Mouse (Mus musculus): ENCODE results near the gene Ehd1. TPM values are rescaled to one million over a fixed set of nuclear protein-coding genes. Genes with fewer than 3 reads are reported as not detected.

The Ehd1 gene
- polyA plus RNA-seq, 1 experiment from 2014 or later = 96.9 TPM

DNA sequence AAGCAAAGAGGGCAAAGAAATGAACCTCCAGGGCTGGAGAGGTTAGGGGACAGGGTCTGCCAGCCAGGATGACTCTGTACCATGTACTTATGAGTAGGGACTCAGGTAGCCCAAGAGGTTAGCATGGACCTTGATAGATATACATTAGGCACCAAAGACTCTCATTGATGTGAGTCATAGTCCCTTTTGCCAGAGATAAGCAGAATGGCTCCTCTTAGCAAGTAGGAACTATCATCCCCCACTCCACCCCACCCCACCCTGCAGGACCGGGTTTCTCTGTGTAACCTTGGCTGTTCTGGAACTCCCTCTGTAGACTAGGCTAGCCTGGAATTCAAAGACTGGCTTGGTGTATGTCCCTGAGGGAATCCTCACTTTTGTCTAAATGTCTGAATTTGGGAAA is 36.4 kb upstream of the Ehd1 start:
- H3K4me1 ChIP-seq = peaks cover 20% of the 10 kb centered on the region
- H3K36me3 ChIP-seq = peaks cover 9% of the 10 kb centered on the region
- no peak overlapping the region for H3K4me3 ChIP-seq
- no peak overlapping the region for H3K27ac ChIP-seq (replicated peaks)
- no peaks in the 10 kb centered on the region for H3K9me3 ChIP-seq
- no peak overlapping the region for H3K9ac ChIP-seq (replicated peaks)
- H3K27me3 ChIP-seq = no peaks in the 10 kb centered on the region
- H3K4me2 ChIP-seq (replicated peaks) = no peak overlapping the region
- no peak for ATAC-seq (ENCODE audit: low FRiP score, low read depth)
- WGBS = 72% methylated on average over 1 of the region's 1 CpGs

DNA sequence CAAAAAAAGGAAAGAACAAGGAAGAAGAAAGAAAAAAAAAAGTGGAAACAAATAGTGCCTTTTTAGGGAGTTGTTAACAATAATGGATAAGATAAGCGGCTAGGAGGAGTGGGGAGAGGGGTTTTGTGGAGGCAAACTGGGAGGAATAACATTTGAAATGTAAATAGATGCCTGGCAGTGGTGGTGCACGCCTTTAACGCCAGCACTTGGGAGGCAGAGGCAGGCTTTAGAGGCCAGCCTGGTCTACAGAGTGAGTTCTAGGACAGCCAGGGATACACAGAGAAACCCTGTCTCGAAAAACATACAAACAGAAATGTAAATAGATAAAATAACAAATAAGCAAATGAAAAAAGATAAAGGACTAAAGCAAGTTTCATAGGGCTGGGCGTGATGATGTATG is 35.8 kb upstream of the Ehd1 start:
- H3K4me2 ChIP-seq (replicated peaks) = peak overlapping the region; percentile 93; the same call in 1 of the 2 replicates
- 37% methylated on average over 5 of the region's 5 CpGs for WGBS
- H3K36me3 ChIP-seq = peaks cover 14% of the 10 kb centered on the region
- H3K9ac ChIP-seq (replicated peaks) = no peak overlapping the region
- H3K4me1 ChIP-seq = peaks cover 20% of the 10 kb centered on the region
- no peak for ATAC-seq (ENCODE audit: low FRiP score, low read depth)
- no peak overlapping the region for H3K4me3 ChIP-seq
- 0 out of 2 replicates have a peak overlapping the region, but pooled peaks have one; percentile 68 for H3K27ac ChIP-seq (replicated peaks)
- H3K9me3 ChIP-seq = no peaks in the 10 kb centered on the region
- no peaks in the 10 kb centered on the region for H3K27me3 ChIP-seq

DNA sequence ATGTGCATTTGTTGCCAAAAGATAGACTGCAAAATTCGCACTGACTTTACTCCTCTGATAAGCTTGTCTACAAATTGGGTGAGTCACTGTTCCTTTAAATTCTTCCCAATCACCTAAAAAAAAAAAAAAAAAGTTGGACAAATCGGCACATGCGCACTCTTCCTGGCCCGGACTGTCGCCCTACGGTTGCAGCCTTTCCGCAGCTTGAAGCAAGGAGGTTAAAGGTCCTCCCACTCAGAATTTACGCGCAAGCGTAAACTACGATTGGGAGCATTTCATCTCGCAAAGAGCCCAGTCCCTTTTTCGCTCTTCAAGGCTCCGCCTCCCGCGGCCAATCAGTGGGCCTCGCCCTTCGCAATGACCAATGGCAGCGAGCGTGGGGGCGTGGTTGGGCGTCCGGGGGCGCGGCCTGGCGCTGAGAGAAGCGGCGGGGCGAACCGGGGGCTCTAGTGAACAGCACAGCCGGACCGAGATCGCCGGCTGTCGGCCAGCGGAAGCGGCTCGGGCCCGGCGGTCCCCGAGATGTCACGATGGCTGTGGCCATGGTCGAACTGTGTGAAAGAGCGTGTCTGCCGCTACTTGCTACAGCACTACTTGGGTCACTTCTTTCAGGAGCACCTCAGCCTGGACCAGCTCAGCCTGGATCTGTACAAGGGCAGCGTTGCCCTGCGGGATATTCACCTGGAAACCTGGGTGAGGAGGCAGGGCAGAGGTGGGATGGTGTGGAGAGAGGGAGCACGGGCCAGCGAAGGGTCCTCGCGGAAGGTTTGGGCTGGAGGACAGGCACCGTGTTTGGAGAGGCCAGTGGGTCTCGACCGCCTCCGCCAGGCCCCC is 35.0 kb upstream of the Ehd1 start, which contains the start of gene Atg2a:
Gene Atg2a (plus strand): TSS at position 395 of the 834 bp plus-strand sequence.
- Histone ChIP-seq H3K9ac (replicated peaks) (peak within 1 kb of the TSS; percentile 94), H3K4me2 (replicated peaks) (peak within 1 kb of the TSS; percentile 93), H3K4me1 (peaks cover 17% of the 10 kb centered on the region), H3K36me3 (peaks cover 22% of the 10 kb centered on the region), H3K4me3 (peak within 1 kb of the TSS; percentile 90), H3K27ac (replicated peaks) (peak within 1 kb of the TSS; percentile 68), H3K9me3 (no peaks in the 10 kb centered on the region), H3K27me3 (no peaks in the 10 kb centered on the region)
- ATAC-seq (ENCODE audit: low FRiP score, low read depth) = peak; percentile 91
- WGBS = under 1% methylated on average over 54 of the region's 55 CpGs

DNA sequence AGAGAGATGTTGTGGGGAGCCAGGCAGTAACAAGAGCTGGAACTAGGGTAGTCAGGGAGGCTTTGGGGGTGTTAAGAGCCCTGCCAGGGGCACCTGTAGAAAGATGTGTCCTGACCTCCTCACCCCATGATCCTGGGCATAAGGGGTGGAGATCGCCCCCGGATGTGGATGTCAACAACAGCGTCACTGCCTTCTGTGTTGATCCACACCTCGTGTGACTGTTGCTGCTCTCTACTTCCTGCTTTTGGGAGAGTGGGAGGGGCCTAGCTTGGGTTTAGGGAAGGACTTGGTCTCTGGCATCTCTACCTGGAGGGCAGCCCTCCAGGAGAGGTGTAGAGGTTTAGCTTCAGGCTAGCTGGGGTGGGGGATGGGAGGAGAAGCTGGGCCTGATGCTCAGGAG is 34.2 kb upstream of the Ehd1 start:
- peaks cover 13% of the 10 kb centered on the region for H3K4me1 ChIP-seq
- H3K4me3 ChIP-seq = peak overlapping the region; percentile 90
- H3K9me3 ChIP-seq = no peaks in the 10 kb centered on the region
- ATAC-seq (ENCODE audit: low FRiP score, low read depth) = no peak
- WGBS = 2% methylated on average over 4 of the region's 4 CpGs
- peak overlapping the region; percentile 68; the same call in 1 of the 2 replicates for H3K27ac ChIP-seq (replicated peaks)
- peak overlapping the region; percentile 94 for H3K9ac ChIP-seq (replicated peaks)
- H3K4me2 ChIP-seq (replicated peaks) = peak overlapping the region; percentile 93
- H3K36me3 ChIP-seq = peaks cover 28% of the 10 kb centered on the region
- no peaks in the 10 kb centered on the region for H3K27me3 ChIP-seq

DNA sequence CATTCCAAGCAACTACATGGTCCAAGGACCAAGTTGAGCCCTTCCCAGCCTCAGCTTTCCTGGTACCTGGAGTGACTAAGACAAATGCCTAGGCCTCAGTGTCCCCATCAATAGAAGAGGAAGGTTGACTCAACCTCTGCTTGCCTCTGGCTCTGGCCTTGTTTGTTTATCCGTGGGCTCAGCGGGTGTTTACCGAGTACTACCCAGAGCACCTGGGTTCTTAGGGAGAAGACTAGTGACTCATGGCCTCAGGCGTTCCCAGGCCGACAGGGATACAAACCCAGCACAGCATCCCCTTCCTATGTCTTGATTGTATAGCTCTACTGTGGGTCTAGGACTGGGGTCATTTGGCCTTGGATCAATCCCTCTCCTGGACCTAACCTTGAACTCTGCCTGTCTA is 33.3 kb upstream of the Ehd1 start:
- H3K36me3 ChIP-seq = peaks cover 38% of the 10 kb centered on the region
- H3K27me3 ChIP-seq = no peaks in the 10 kb centered on the region
- no peak for ATAC-seq (ENCODE audit: low FRiP score, low read depth)
- WGBS = 85% methylated on average over 5 of the region's 5 CpGs
- peaks cover 13% of the 10 kb centered on the region for H3K4me1 ChIP-seq
- H3K9me3 ChIP-seq = no peaks in the 10 kb centered on the region
- H3K4me2 ChIP-seq (replicated peaks) = peak overlapping the region; percentile 93; the same call in 1 of the 2 replicates
- H3K27ac ChIP-seq (replicated peaks) = no peak overlapping the region
- H3K4me3 ChIP-seq = no peak overlapping the region
- no peak overlapping the region; the same call in 1 of the 2 replicates for H3K9ac ChIP-seq (replicated peaks)

DNA sequence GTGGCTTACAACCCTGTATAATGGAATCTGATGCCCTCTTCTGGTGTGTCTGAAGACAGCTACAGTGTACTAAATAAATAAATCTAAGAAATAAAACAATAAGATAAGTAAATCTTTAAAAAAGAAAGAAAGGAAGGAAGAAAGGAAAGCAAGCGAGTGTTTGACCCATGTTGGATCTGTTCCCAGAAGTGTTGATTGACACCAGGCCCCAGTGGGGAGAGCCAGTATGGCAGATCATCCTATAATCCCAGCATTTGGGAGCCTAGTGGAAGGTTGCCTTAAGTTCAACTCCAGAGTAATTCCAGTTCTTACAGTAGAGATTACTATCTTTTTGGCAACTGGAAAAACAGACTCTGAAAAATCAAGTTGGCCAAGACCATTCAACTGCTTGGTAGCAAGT is 30.7 kb upstream of the Ehd1 start:
- Histone ChIP-seq H3K27me3 (no peaks in the 10 kb centered on the region), H3K4me3 (no peak overlapping the region), H3K36me3 (peaks cover 57% of the 10 kb centered on the region), H3K4me2 (replicated peaks) (no peak overlapping the region), H3K4me1 (peaks cover 13% of the 10 kb centered on the region), H3K27ac (replicated peaks) (no peak overlapping the region), H3K9ac (replicated peaks) (no peak overlapping the region), H3K9me3 (no peaks in the 10 kb centered on the region)
- 90% methylated on average over 1 of the region's 1 CpGs for WGBS
- ATAC-seq (ENCODE audit: low FRiP score, low read depth) = no peak

DNA sequence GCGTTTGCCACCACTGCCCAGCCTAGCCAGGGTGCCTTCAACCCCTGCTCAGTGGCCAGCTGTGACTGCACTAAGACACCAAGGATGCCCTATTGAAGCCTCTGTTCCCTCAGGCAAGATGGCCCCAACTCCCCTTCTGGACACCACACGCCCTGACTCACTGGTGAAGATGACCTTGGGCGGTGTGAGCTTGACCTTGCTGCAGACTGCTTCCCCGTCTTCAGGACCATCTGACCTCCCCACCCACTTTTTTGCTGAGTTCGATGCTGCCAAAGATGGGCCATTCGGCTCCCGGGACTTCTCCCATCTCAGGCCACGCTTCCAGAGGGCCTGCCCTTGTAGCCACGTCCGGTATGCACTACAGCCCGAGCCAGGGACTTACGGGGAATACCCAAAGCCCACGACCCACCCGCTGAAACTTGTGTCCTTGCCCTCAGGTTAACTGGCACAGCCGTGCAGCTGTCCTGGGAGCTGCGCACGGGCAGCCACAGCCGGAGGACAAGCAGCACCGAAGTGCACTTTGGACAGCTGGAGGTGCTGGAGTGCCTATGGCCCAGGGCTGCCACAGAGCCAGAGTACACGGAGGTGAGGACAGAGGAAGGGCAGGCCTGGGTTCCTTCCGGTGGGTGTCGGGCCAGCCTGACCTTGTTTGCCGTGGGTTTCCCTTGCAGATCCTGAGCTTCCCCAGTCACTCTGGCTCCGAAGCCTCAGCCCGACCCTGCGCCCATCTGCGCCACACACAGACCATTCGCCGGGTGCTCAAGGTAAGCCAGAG is 28.8 kb upstream of the Ehd1 start:
- no peak overlapping the region for H3K27ac ChIP-seq (replicated peaks)
- no peak overlapping the region for H3K9ac ChIP-seq (replicated peaks)
- no peaks in the 10 kb centered on the region for H3K27me3 ChIP-seq
- H3K4me3 ChIP-seq = no peak overlapping the region
- H3K4me2 ChIP-seq (replicated peaks) = no peak overlapping the region
- 94% methylated on average over 29 of the region's 29 CpGs for WGBS
- no peak for ATAC-seq (ENCODE audit: low FRiP score, low read depth)
- no peaks in the 10 kb centered on the region for H3K9me3 ChIP-seq
- peaks cover 6% of the 10 kb centered on the region for H3K4me1 ChIP-seq
- H3K36me3 ChIP-seq = peaks cover 75% of the 10 kb centered on the region

DNA sequence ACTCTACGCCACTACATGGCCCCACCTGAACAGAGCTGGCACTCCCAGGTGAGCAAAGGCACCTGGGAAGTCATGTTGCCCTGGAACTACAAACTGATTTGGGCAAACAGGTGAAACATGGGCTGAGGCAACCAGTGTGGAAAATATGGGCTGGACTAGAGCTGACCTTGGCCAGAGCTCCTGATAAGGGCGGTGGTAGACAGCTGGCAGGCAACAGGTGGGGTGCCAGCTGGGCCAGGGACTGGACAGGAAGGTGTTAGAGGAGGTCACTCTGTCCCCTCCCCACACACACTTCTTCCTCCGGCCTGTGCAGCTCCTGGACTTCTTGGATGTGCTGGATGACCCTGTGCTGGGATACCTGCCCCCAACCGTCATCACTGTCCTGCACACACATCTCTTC is 23.5 kb upstream of the Ehd1 start:
- peaks cover 93% of the 10 kb centered on the region for H3K36me3 ChIP-seq
- no peak overlapping the region for H3K4me3 ChIP-seq
- ATAC-seq (ENCODE audit: low FRiP score, low read depth) = no peak
- WGBS = 94% methylated on average over 4 of the region's 4 CpGs
- H3K9ac ChIP-seq (replicated peaks) = no peak overlapping the region
- no peak overlapping the region for H3K27ac ChIP-seq (replicated peaks)
- no peak overlapping the region for H3K4me2 ChIP-seq (replicated peaks)
- no peaks in the 10 kb centered on the region for H3K27me3 ChIP-seq
- H3K9me3 ChIP-seq = no peaks in the 10 kb centered on the region
- H3K4me1 ChIP-seq = no peaks in the 10 kb centered on the region

DNA sequence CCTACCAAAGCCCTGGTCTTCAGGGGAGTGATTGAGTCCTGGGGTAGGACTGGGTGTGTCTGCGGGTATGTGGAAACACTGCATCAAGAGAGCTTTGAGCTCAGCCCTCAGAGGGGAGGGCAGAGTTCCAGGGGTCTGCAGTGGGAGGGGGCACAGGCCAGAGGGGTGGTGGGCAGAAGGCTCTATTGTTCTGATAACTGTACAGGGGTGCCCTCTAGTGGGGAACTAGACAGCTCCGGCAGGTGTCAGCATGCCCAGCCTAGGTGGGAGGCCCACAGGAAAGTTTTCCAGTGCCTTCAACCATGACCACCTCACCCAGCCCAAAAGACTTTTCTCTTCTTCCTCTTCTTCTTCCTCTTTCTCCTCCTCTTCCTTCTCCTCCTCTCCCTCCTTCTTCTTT is 16.1 kb upstream of the Ehd1 start:
- H3K9me3 ChIP-seq = no peaks in the 10 kb centered on the region
- H3K4me1 ChIP-seq = no peaks in the 10 kb centered on the region
- no peak for ATAC-seq (ENCODE audit: low FRiP score, low read depth)
- 63% methylated on average over 2 of the region's 2 CpGs for WGBS
- peaks cover 73% of the 10 kb centered on the region for H3K36me3 ChIP-seq
- no peak overlapping the region for H3K27ac ChIP-seq (replicated peaks)
- no peak overlapping the region for H3K9ac ChIP-seq (replicated peaks)
- H3K4me2 ChIP-seq (replicated peaks) = no peak overlapping the region
- H3K4me3 ChIP-seq = no peak overlapping the region
- no peaks in the 10 kb centered on the region for H3K27me3 ChIP-seq

DNA sequence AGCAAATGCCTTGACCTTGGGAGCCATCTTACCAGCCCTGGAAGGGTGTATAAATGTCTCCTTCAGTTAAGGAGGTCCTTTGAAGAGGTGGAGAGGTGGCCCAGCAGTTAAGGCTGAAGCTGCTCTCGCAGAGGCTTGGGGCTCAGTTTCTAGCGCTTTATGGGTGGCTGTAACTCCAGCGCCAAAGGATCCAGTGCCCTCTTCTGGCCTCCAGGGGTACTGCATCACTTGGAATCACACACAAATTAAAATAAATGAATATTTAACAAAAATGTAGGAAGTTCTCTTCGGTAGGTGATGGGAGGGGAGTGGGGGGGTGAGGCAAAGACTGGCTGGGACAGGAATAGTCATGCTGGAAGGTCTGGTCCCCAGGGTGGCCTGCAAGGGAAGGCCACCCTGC is 15.6 kb upstream of the Ehd1 start:
- no peak for ATAC-seq (ENCODE audit: low FRiP score, low read depth)
- no peak overlapping the region for H3K4me3 ChIP-seq
- peaks cover 67% of the 10 kb centered on the region for H3K36me3 ChIP-seq
- no peak overlapping the region for H3K9ac ChIP-seq (replicated peaks)
- no peaks in the 10 kb centered on the region for H3K4me1 ChIP-seq
- 79% methylated on average over 4 of the region's 4 CpGs for WGBS
- no peak overlapping the region for H3K4me2 ChIP-seq (replicated peaks)
- no peaks in the 10 kb centered on the region for H3K9me3 ChIP-seq
- H3K27ac ChIP-seq (replicated peaks) = no peak overlapping the region
- H3K27me3 ChIP-seq = no peaks in the 10 kb centered on the region

DNA sequence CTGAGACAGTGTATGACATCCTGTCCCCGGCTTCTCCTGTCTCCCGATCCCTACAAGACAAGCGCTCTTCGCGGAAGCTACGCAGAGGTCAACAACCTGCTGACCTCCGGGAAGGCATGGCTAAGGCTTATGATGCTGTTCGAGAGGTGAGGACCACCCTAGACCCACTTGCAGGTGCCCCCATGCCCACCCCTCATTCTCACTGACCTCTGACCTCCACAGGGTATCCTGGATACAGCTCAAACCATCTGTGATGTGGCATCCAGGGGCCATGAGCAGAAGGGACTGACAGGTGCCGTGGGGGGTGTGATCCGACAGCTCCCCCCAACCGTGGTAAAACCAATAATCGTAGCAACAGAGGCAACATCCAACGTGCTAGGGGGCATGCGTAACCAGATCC is 15.1 kb upstream of the Ehd1 start:
- peaks cover 63% of the 10 kb centered on the region for H3K36me3 ChIP-seq

DNA sequence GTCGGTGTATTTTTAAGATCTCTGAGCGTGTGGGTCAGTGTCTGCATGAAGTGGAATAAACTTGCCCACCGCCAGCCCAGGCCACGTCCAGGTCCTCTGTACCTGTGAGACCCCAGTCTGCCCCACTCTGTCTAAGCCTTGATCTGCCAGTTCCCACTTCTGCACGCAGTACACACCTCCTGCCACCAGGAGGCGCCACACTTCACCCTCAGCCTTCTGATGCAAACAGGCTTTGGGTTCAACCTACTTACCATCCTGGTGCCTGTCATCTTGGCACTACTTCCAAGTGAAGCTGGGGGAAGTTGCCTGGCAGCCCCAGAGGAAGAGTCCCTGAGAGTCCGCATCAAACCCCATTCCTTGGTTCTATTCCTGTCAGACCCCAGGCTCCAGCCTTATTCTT is 14.3 kb upstream of the Ehd1 start:
- Histone ChIP-seq H3K9ac (replicated peaks) (no peak overlapping the region), H3K4me3 (no peak overlapping the region), H3K27ac (replicated peaks) (no peak overlapping the region), H3K9me3 (no peaks in the 10 kb centered on the region), H3K36me3 (peaks cover 55% of the 10 kb centered on the region), H3K4me2 (replicated peaks) (no peak overlapping the region), H3K27me3 (no peaks in the 10 kb centered on the region), H3K4me1 (no peaks in the 10 kb centered on the region)
- 61% methylated on average over 7 of the region's 7 CpGs for WGBS
- ATAC-seq (ENCODE audit: low FRiP score, low read depth) = no peak

More for the DNA sequence above, 15.1 kb upstream of the Ehd1 start:
- 93% methylated on average over 14 of the region's 14 CpGs for WGBS
- ATAC-seq (ENCODE audit: low FRiP score, low read depth) = no peak
- no peaks in the 10 kb centered on the region for H3K9me3 ChIP-seq
- H3K27me3 ChIP-seq = no peaks in the 10 kb centered on the region
- no peak overlapping the region for H3K4me2 ChIP-seq (replicated peaks)
- H3K27ac ChIP-seq (replicated peaks) = no peak overlapping the region
- no peak overlapping the region for H3K9ac ChIP-seq (replicated peaks)
- no peaks in the 10 kb centered on the region for H3K4me1 ChIP-seq
- H3K4me3 ChIP-seq = no peak overlapping the region
